Mouse (Mus musculus): ENCODE measurements around the gene Gm11541. TPM values are rescaled to one million over a fixed set of nuclear protein-coding genes. Genes with fewer than 3 reads are reported as not detected.
"Not testable (repeated sequence)": the region's sequence is repeated elsewhere in the genome, so short reads cannot be mapped to it uniquely, and the experiment has no call there.

Gm11541 gene
- polyA plus RNA-seq, 1 experiment from 2014 or later = 0.98 TPM

GRCm38 (mm10) chr11:94661344-94661743 is 43.0 kb downstream of the Gm11541 start:
- no peaks in the 10 kb centered on the region for H3K9me3 ChIP-seq
- 40% methylated on average over 1 of the region's 1 CpGs for WGBS
- no peak overlapping the region for H3K4me3 ChIP-seq
- H3K4me2 ChIP-seq = no peak overlapping the region
- H3K9ac ChIP-seq = no peak overlapping the region
- H3K27me3 ChIP-seq = no peaks in the 10 kb centered on the region
- peaks cover 59% of the 10 kb centered on the region for H3K36me3 ChIP-seq
- no peak for ATAC-seq (ENCODE audit: borderline replicate concordance, extremely low read depth, low FRiP score, low TSS enrichment)
- H3K27ac ChIP-seq = no peak overlapping the region
- H3K4me1 ChIP-seq = no peaks in the 10 kb centered on the region

GRCm38 (mm10) chr11:94653663-94654436 is 50.4 kb downstream of the Gm11541 start, which contains the start of the genes Mrpl27 and Eme1:
Mrpl27 (plus strand) TSS chr11:94653767.
Eme1 (minus strand) TSS chr11:94653964.
- H3K36me3 ChIP-seq = peaks cover 26% of the 10 kb centered on the region
- WGBS = under 1% methylated on average over 32 of the region's 32 CpGs
- ATAC-seq (ENCODE audit: borderline replicate concordance, extremely low read depth, low FRiP score, low TSS enrichment) = peak; percentile 86

GRCm38 (mm10) chr11:94652973-94653372 is 51.3 kb downstream of the Gm11541 start:
- Histone ChIP-seq H3K4me2 (peak overlapping the region; percentile 75), H3K9ac (peak overlapping the region; percentile 76), H3K36me3 (peaks cover 25% of the 10 kb centered on the region), H3K9me3 (no peaks in the 10 kb centered on the region), H3K4me3 (peak overlapping the region; percentile 82), H3K27ac (no peak overlapping the region), H3K27me3 (no peaks in the 10 kb centered on the region), H3K4me1 (peaks cover 22% of the 10 kb centered on the region)
- no peak for ATAC-seq (ENCODE audit: borderline replicate concordance, extremely low read depth, low FRiP score, low TSS enrichment)
- 44% methylated on average over 8 of the region's 8 CpGs for WGBS

More at GRCm38 (mm10) chr11:94653663-94654436, 50.4 kb downstream of the Gm11541 start, which contains the start of the genes Mrpl27 and Eme1:
- Histone ChIP-seq H3K27me3 (no peaks in the 10 kb centered on the region), H3K4me1 (peaks cover 22% of the 10 kb centered on the region), H3K9ac (peak within 1 kb of the TSS; percentile 76), H3K9me3 (no peaks in the 10 kb centered on the region), H3K4me3 (peak within 1 kb of the TSS; percentile 82), H3K27ac (peak within 1 kb of the TSS; percentile 95), H3K4me2 (peak within 1 kb of the TSS; percentile 75)

GRCm38 (mm10) chr11:94651241-94651640 is 53.1 kb downstream of the Gm11541 start:
- H3K9me3 ChIP-seq; ATAC-seq (ENCODE audit: borderline replicate concordance, extremely low read depth, low FRiP score, low TSS enrichment): not testable (repeated sequence)

GRCm38 (mm10) chr11:94646457-94646856 is 57.8 kb downstream of the Gm11541 start:
- no peak overlapping the region for H3K4me2 ChIP-seq
- no peak overlapping the region for H3K27ac ChIP-seq
- no peaks in the 10 kb centered on the region for H3K27me3 ChIP-seq
- H3K9me3 ChIP-seq = no peaks in the 10 kb centered on the region
- no peak overlapping the region for H3K4me3 ChIP-seq
- 95% methylated on average over 4 of the region's 4 CpGs for WGBS
- no peaks in the 10 kb centered on the region for H3K4me1 ChIP-seq
- peaks cover 81% of the 10 kb centered on the region for H3K36me3 ChIP-seq
- no peak overlapping the region for H3K9ac ChIP-seq
- no peak for ATAC-seq (ENCODE audit: borderline replicate concordance, extremely low read depth, low FRiP score, low TSS enrichment)

More at GRCm38 (mm10) chr11:94651241-94651640, 53.1 kb downstream of the Gm11541 start:
- Histone ChIP-seq H3K36me3 (peaks cover 35% of the 10 kb centered on the region), H3K4me1 (peaks cover 22% of the 10 kb centered on the region)
- not testable (repeated sequence) for H3K4me3 ChIP-seq, H3K27ac ChIP-seq, H3K27me3 ChIP-seq, H3K4me2 ChIP-seq, H3K9ac ChIP-seq
- WGBS = 92% methylated on average over 5 of the region's 7 CpGs

Other genes starting within 250 kb of the Gm11541 start
- gene Cacna1g, start 230.3 kb downstream of the Gm11541 start, polyA plus RNA-seq (2015; fragmentation: Nextera tagmentation; extraction: Ambion mirVana) = 7.3 and 7.7 TPM in 2 replicates
- 0.06 and 0.31 TPM in 2 replicates for gene Spata20, start 218.3 kb downstream of the Gm11541 start, polyA plus RNA-seq (2015; fragmentation: Nextera tagmentation; extraction: Ambion mirVana)
- 16.8 and 17.3 TPM in 2 replicates for gene Epn3, start 204.5 kb downstream of the Gm11541 start, polyA plus RNA-seq (2015; fragmentation: Nextera tagmentation; extraction: Ambion mirVana)
- 4.6 and 5.4 TPM in 2 replicates for gene Mycbpap, start 182.8 kb downstream of the Gm11541 start, polyA plus RNA-seq (2015; fragmentation: Nextera tagmentation; extraction: Ambion mirVana)
- gene Rsad1, start 155.2 kb downstream of the Gm11541 start, polyA plus RNA-seq (2015; fragmentation: Nextera tagmentation; extraction: Ambion mirVana) = 3.2 and 3.7 TPM in 2 replicates
- 2.3 and 2.7 TPM in 2 replicates for gene Chad, start 139.5 kb downstream of the Gm11541 start, polyA plus RNA-seq (2015; fragmentation: Nextera tagmentation; extraction: Ambion mirVana)
- gene Acsf2, start 102.6 kb downstream of the Gm11541 start, polyA plus RNA-seq (2015; fragmentation: Nextera tagmentation; extraction: Ambion mirVana) = 6.8 and 7.1 TPM in 2 replicates
- gene Lrrc59, start 74.7 kb downstream of the Gm11541 start, polyA plus RNA-seq (2015; fragmentation: Nextera tagmentation; extraction: Ambion mirVana) = 198 and 205 TPM in 2 replicates
- gene Mrpl27, start 50.7 kb downstream of the Gm11541 start, polyA plus RNA-seq (2015; fragmentation: Nextera tagmentation; extraction: Ambion mirVana) = 136 and 139 TPM in 2 replicates
- 24.8 and 26.2 TPM in 2 replicates for gene Eme1, start 50.5 kb downstream of the Gm11541 start, polyA plus RNA-seq (2015; fragmentation: Nextera tagmentation; extraction: Ambion mirVana)
- 23.2 and 23.4 TPM in 2 replicates for gene Xylt2, start 27.0 kb downstream of the Gm11541 start, polyA plus RNA-seq (2015; fragmentation: Nextera tagmentation; extraction: Ambion mirVana)
- gene Cdc34b, start 37.3 kb upstream of the Gm11541 start, polyA plus RNA-seq (2015; fragmentation: Nextera tagmentation; extraction: Ambion mirVana) = 0.25 TPM in 1 of 2 replicates, not detected in the other
- not detected in 2 replicates for gene Tmem92, start 78.2 kb upstream of the Gm11541 start, polyA plus RNA-seq (2015; fragmentation: Nextera tagmentation; extraction: Ambion mirVana)
- gene Col1a1, start 231.7 kb upstream of the Gm11541 start, polyA plus RNA-seq (2015; fragmentation: Nextera tagmentation; extraction: Ambion mirVana) = 1,191 and 1,256 TPM in 2 replicates